Mouse (Mus musculus) c-Kit-positive CD71-positive TER-119-positive erythroid progenitor cells, embryonic 14.5 days (primary cell): ENCODE data around the gene Naa38.

ENCODE experiments used
- DNase-seq: peaks from one replicate; pipeline ENCODE4 v3.0.0-alpha.2; 2013; ENCODE audit warnings: low spot score

Naa38 gene

GRCm38 (mm10) chr11:69401210-69401637, 5.9 kb downstream of the Naa38 start:
- DNase-seq: peak; percentile 86

DNA sequence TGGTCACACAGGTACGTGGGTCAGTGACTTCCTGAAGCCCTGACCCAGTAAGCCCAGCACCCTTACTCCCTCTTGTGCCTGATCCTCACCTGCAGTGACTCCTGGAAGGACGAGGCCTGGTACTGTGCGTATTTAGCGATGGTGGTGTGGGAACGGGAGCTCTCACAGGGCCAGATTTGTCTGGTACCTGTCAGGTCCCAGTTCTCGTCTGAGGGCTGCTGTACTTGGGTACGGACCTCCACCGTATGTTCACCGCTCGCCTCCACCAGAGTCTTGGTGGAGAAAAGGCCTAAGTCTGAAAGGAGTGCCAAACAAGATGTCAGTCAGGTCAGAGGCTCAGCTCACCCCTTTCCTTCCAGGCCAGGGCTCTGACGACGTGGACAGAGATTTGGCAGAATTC, 6.7 kb downstream of the Naa38 start:
- DNase-seq: no peak

DNA sequence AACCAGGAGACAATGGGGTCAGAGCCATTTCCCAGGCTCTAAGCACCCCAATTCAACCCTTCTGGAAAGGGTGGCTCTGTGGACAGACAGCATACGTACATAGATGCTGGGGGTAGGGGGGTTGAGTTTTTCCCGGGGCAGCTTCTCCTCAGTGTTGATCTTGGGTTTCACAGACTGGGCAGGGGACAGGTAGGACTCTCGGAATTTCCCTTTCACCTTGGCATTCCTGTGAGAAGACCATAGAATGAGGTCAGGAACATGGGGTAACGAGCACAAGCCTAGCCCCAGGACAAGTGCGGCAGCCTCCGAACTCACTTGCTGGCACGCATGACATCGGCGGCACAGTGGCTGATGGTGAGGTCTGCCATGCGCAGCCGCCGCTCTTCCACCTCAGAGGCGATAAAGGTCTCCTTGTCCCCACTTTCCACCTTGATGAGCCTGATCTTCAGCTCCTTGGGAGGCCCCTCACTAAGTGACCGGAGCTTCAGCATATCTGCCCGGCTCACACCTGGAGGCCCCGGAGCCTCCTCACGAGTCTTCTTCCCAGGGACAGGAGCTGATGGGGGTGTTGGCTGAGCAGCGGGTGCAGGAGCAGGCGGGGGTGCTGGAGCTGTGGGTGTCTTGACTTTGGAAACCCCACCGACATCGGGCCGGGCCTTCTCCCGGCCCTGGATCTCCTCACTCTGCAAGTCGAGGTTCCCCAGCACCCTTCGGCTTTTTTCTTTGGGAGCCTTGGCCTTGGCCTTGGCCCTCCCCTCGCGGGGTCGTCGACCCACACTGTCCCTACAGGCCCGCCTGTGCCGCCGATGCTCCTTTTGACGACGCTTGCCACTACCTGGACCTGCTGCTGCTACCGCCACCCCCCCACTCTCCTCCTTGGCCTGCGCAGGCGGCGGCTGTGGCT, 8.7 kb downstream of the Naa38 start:
- DNase-seq: no peak

- no peak for DNase-seq
Measured at GRCm38 (mm10) chr11:69404595-69405396, 9.5 kb downstream of the Naa38 start.

DNA sequence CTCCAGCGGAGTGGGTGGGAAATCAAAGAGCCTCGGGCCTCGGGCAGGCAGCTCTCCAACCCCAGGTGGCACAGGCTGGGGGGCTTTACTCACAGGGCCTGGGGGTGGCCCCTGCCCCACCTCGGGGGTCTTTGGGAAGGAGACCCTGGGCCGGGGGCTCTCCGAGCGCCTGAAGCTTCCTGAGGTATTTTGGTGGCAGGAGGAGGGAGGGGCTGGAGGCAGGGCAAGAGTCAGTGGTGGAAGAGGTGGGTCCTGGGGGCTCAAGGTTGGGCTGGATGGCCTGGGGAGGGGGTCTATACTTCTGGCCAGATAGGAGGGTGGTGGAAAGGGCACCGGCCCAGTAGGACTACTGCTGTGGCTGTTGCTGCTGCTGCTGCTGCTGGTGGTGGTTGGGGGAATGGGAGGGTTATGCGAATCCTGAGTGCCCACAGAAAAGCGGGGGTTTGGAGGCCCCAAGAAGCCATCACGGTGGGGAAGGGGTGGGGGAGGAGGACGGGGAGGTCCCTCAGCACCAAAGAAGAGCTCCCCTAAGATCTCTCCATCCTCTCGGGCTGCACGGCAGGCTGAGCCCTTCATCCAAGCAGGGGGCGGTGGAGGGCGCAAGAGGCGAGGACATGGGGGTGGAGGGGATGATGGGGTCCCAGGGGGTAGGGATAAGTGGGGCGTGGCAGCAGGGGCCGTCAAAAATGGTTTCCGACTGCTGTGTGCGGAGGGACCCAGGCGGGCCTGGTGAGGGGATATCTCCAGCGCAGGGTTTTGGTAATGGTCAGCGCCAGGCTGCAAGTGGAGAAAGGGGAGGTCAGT, 10.3 kb downstream of the Naa38 start:
- no peak for DNase-seq

- no peak for DNase-seq
Measured at GRCm38 (mm10) chr11:69406282-69406681, 11.0 kb downstream of the Naa38 start.

- DNase-seq: no peak
Measured at GRCm38 (mm10) chr11:69406867-69407723, 11.8 kb downstream of the Naa38 start.

GRCm38 (mm10) chr11:69407724-69408004, 12.4 kb downstream of the Naa38 start:
- DNase-seq: no peak

- peak; percentile 88 for DNase-seq
Measured at GRCm38 (mm10) chr11:69408541-69409377, 13.5 kb downstream of the Naa38 start.

DNA sequence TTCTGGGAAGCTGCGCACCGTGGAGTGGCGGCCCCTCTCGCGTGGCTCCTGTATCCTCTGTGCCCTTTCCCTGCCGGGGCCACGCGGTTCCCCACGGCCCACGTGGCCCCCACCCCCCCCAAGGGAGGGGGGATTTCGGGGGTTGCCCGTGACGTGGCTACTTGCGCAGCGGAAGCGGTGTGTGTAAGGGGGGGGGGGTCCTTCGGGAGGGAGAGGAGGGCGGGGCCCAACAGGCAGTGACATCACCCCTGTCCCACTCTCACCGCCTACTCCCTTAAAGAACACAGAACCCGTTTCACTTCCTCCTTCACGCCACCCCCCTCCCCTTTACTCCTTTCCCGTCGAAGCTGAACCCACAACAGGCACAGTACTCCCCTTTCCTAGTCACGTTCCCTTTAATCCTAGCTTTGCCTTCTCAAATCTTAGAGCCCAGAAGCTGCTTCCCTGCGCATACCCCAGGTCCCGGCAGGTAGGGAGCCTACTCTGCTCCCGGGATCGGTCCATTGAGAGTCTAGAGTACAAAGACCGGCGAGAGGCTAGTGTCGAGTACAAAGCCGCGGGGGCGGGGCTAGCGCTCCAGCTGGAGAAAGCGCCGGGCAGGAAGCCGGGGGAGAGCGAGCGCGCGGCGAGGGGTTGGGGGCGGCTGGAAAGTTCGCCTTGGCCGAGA, 14.2 kb downstream of the Naa38 start:
- DNase-seq: peak; percentile 67

DNA sequence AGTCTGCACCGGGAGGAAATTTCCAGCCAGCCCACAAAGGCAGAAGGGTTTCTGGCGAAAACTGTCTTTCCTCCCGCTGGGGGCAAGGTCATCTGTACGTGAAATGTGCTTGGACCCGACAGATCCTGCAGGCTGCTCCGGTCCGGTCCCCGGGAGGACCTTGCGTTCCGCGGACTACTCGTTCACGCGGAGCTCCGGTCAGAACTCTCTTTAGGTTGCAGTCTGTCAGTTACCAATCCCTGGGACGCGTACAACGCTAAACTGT, 14.7 kb downstream of the Naa38 start:
- no peak for DNase-seq

GRCm38 (mm10) chr11:69410310-69411072, 15.2 kb downstream of the Naa38 start:
- peak; percentile 57 for DNase-seq

- DNase-seq: peak; percentile 92
Measured at GRCm38 (mm10) chr11:69411073-69411535, 15.8 kb downstream of the Naa38 start.

GRCm38 (mm10) chr11:69411538-69412203, 16.4 kb downstream of the Naa38 start:
- DNase-seq: peak; percentile 72

- DNase-seq: no peak
Measured at GRCm38 (mm10) chr11:69412548-69412947, 17.3 kb downstream of the Naa38 start.

- no peak for DNase-seq
Measured at GRCm38 (mm10) chr11:69413221-69414181, 18.2 kb downstream of the Naa38 start, which contains the start of gene Kdm6b. Gene Kdm6b (minus strand): TSS chr11:69413675.
